Mouse (Mus musculus) embryonic facial prominence, embryonic 11.5 days (tissue): Measurements from ENCODE around the gene Atp5k. TPM values are rescaled to one million over a fixed set of nuclear protein-coding genes. Genes with fewer than 3 reads are reported as not detected.

Source experiments
- polyA plus RNA-seq: library from polyadenylated mRNA; unstranded; fragments of >200 nt; fragmentation: Nextera tagmentation; extraction: Ambion mirVana; gene quantifications from 2 replicates; pipeline ENCODE4 v1.2.1, GENCODE M21; 2014

The Atp5k gene
- polyA plus RNA-seq, 1 experiment from 2014 or later, result 412 TPM

Other genes starting within 250 kb of the Atp5k start
- gene Dr1, start 165.6 kb downstream of the Atp5k start, polyA plus RNA-seq, result 59.0 and 65.7 TPM in 2 replicates
- gene Pigg, start 121.8 kb downstream of the Atp5k start, polyA plus RNA-seq, result 2.1 and 2.7 TPM in 2 replicates
- not detected in 2 replicates for gene Gm42517, start 66.5 kb downstream of the Atp5k start, polyA plus RNA-seq
- 0.22 TPM in 1 of 2 replicates, not detected in the other for gene Pde6b, start 46.1 kb downstream of the Atp5k start, polyA plus RNA-seq
- gene Mfsd7a, start 14.4 kb upstream of the Atp5k start, polyA plus RNA-seq, result 0.11 and 0.15 TPM in 2 replicates
- 27.8 and 31.0 TPM in 2 replicates for gene Pcgf3, start 26.8 kb upstream of the Atp5k start, polyA plus RNA-seq
- 3.5 and 4.6 TPM in 2 replicates for gene Cplx1, start 115.6 kb upstream of the Atp5k start, polyA plus RNA-seq
- 45.5 and 46.7 TPM in 2 replicates for gene Gak, start 195.3 kb upstream of the Atp5k start, polyA plus RNA-seq
- 21.0 and 21.9 TPM in 2 replicates for gene Tmem175, start 195.3 kb upstream of the Atp5k start, polyA plus RNA-seq
- 9.6 and 10.4 TPM in 2 replicates for gene Idua, start 225.9 kb upstream of the Atp5k start, polyA plus RNA-seq
- gene Dgkq, start 235.2 kb upstream of the Atp5k start, polyA plus RNA-seq, result 7.1 and 7.4 TPM in 2 replicates
- gene Slc26a1, start 241.1 kb upstream of the Atp5k start, polyA plus RNA-seq, result 0.38 and 0.71 TPM in 2 replicates